Mouse (Mus musculus) brown adipose tissue, adult 24 weeks (tissue): ENCODE results near the gene Kcnk5. TPM values are rescaled to one million over a fixed set of nuclear protein-coding genes. Genes with fewer than 3 reads are reported as not detected.

Source experiments
- H3K27ac ChIP-seq: fragments of 200-500 bp; replicated peaks from 2 replicates; pipeline ENCODE4 v1.5.1; 2012; ENCODE audit warnings: low read depth, mild to moderate bottlenecking, low read length
- H3K4me1 ChIP-seq: fragments of 200-500 bp; 2 replicates; pipeline ENCODE4 v1.6.1; 2012; ENCODE audit warnings: low read length, mixed read lengths; ENCODE audit not compliant: control insufficient read depth, insufficient read depth, insufficient read length
- H3K4me3 ChIP-seq: fragments of 200-500 bp; 2 replicates; pipeline ENCODE4 v1.5.1; 2012; ENCODE audit warnings: low read depth, mild to moderate bottlenecking, low read length, moderate library complexity; ENCODE audit not compliant: insufficient read depth
- polyA plus RNA-seq: library from polyadenylated mRNA; stranded (reverse); fragments of >200 nt; gene quantifications from 2 replicates; pipeline ENCODE4 v1.2.4, GENCODE M21; 2012; ENCODE audit not compliant: missing spikeins, insufficient read depth, insufficient read length

Kcnk5 gene
- polyA plus RNA-seq, 1 experiment: 0.59 TPM

DNA sequence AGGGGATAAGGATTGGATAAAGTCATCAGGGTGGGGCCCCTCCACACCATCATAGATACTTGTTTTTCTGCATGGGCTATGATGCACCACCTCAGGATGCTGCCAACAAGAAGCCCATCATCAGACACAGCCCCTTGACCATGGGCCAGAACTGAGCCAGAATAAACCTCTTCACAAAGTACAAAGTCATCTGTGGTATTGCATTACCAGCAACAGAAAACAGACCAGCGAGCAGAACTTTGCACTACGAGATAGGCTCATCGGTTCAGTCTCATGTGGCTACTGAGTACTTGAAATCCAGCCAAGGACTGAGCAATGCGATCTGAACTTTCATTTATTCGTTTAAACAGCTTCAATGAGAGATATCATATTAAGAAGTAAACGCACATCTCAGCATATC lies 18.9 kb downstream of the Kcnk5 start:
- Histone ChIP-seq H3K27ac (no peak overlapping the region), H3K4me1 (peaks cover 4% of the 10 kb centered on the region; the same call in 1 of the 2 replicates), H3K4me3 (no peak overlapping the region)

- Histone ChIP-seq H3K4me3 (no peak overlapping the region), H3K27ac (no peak overlapping the region), H3K4me1 (peaks cover 9% of the 10 kb centered on the region; the same call in 1 of the 2 replicates)
Observed at GRCm38 (mm10) chr14:20158727-20159681, 22.6 kb downstream of the Kcnk5 start.

GRCm38 (mm10) chr14:20157595-20157994 lies 24.0 kb downstream of the Kcnk5 start:
- Histone ChIP-seq H3K4me1 (peaks cover 9% of the 10 kb centered on the region; the same call in 1 of the 2 replicates), H3K27ac (no peak overlapping the region), H3K4me3 (no peak overlapping the region)

DNA sequence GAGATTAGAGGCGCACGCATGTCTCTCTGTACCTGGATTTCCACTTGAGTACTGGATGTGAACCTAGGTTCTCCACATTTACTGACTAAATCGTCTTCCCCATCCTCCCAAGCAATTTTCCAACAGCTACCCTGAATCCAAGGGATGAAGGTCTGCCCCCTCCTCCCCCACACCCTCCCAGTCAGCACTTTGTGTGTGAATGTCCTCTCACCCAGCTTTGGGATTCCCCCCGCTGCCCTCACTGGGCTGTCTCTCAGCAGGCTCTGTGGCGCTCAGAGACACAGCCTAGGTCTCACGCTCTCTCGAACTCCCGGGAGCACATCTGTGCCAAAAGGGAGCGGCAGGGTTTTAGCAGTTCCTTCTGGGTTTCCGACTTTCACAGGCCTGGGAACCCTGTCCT lies 25.9 kb downstream of the Kcnk5 start:
- H3K27ac ChIP-seq: no peak overlapping the region
- peaks cover 9% of the 10 kb centered on the region; the same call in 1 of the 2 replicates for H3K4me1 ChIP-seq

DNA sequence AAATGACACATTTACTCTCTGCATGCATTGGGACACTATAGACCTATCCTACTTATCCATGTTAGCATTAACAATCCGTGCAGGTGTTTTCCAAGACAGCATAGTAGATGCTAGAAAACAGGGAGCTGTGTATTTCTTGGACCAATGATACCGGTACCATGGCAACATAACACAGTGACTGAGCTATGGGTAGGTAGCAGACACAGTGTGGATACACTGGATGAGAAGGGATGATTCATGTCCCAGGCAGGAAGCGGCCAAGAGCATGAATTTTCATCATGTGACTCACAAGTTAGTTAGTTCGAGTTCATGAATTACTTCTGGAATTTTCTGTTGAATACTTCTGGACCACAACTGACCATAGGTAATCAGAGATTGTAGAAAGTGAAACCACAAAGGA lies 26.7 kb downstream of the Kcnk5 start:
- Histone ChIP-seq H3K4me1 (peaks cover 9% of the 10 kb centered on the region; the same call in 1 of the 2 replicates), H3K4me3 (no peak overlapping the region), H3K27ac (no peak overlapping the region)

More for the DNA sequence above, 25.9 kb downstream of the Kcnk5 start:
- no peak overlapping the region for H3K4me3 ChIP-seq

- Histone ChIP-seq H3K27ac (no peak overlapping the region), H3K4me3 (no peak overlapping the region), H3K4me1 (peaks cover 5% of the 10 kb centered on the region; the same call in 1 of the 2 replicates)
Observed at GRCm38 (mm10) chr14:20154245-20154644, 27.4 kb downstream of the Kcnk5 start.

DNA sequence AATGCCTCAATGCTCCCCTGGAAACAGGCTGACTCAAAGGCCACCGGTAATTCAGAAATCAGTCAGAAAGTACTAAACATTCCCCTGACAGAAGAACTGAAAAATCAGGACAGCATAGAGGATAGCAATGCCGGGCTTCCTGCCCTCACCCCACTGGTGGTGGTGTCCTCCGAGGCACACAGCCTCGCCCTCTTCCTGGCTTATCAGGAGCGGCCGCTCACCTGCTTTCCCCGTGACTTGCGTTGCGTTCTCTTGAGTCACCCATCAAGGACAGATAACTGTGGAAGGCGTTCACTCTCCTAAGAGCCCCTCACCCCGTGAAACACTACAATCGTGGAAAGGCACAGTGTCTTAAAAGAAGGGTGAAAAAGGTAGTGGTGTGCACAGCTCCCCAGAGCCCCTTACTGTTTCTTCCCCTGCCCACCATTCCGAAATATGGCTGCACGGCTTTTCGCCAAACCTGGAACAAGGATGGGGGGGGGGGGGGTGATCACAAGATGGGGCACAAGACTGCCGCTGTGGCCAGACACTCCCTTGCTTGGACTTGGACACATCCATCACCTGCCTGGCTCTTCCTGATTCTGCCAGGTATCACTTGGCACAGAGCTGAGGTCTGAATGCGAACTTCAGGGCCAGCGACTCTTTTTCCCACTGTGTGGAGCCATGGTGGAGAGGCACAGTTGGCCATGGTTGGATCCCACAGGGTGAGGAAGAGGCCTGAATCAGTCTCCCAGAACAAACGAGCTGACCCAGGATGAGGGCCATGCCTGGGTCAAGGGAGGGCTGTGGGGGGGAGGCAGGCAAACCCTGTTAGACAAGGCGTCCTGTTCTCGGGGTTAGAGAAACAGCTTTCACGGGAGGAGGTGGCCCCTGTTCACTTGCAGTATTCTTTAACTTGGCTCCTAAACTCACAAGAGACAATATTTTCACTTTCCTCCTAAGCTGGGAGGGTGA lies 32.2 kb downstream of the Kcnk5 start:
- H3K4me3 ChIP-seq: no peak overlapping the region
- H3K27ac ChIP-seq: no peak overlapping the region
- H3K4me1 ChIP-seq: no peaks in the 10 kb centered on the region

GRCm38 (mm10) chr14:20148514-20148913 lies 33.1 kb downstream of the Kcnk5 start:
- no peak overlapping the region for H3K4me3 ChIP-seq
- no peak overlapping the region for H3K27ac ChIP-seq
- no peaks in the 10 kb centered on the region for H3K4me1 ChIP-seq

DNA sequence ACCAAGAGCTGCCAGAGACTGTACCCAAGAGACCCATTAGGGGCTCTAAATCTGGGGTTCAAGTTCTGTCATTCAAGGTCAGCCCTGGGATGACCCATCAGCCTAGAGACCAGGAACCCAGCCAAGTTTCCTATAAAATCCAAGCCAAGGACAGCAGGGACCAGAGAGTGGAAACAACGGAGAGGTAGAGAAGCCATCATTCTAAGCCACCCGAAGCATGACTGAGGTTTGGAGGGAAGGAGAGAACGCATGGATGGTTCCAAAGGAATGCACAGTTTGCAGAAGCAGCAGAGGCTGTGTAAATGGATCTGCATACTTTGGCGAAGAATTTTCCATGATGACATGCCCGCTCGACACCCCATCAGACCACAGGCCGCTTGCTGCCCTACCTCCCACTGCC lies 33.8 kb downstream of the Kcnk5 start:
- Histone ChIP-seq H3K4me1 (no peaks in the 10 kb centered on the region), H3K4me3 (no peak overlapping the region), H3K27ac (no peak overlapping the region)

DNA sequence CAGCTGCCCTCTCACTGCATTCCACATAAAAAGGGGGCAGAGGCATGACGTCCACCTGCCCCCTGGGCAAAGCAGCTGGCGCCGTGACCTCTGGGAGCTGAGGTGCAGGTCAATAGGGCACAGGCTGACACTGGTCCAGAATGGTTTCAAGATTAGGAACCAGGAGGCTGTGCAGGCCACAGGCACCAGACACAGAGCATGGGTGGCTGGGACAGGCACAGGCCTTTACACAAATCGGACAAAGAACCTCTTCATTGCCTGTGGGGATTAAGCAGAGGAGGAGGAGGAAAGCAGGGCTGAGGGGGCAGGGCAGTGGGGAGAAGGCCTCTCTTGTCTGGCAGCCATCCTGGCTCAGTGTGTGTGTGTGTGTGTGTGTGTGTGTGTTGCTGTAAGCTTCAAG lies 37.5 kb downstream of the Kcnk5 start:
- H3K4me3 ChIP-seq: no peak overlapping the region
- no peaks in the 10 kb centered on the region for H3K4me1 ChIP-seq

DNA sequence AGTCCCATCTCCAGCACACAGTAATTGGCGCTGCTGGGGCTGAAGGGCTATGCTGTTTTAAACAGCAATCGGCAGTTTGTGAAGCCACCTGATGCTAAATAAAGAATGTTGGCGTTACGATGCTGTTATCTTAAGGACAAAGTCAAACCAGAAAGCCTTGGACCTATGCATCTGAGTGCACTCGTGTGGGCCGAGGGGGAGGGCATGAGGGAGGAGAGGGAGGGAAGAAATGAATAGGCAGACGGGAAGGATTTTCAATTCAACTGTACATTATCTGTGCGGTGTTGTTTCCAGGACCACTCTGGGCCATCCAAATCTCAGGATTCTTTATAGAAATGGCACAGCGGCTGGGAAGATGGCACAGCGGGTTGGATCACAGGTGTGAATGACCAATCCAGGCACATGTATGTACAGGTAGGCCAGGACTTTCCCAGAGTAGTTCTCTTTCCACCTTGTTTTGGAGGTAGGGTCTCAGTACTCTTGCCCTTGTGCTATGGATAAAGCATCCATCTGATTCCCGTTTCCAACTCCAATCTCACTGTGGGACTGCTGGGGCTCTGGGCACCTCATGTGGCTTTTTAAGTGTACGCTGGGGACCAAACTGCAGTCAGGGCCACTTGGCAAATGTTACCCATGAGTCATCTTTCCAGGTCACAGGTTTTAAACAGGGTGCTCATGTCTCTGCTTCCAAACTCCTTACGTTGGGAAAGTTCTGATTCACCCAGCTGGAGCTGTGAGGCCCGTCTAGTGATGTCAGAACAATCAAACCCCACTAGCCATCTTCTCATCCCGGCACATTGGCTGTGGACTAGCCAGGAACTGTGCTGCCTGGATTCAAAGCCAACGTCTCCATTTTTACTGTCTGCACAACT lies 42.9 kb downstream of the Kcnk5 start, which contains the start of gene Saysd1:
Gene Saysd1, minus strand, starts transcription at position 51 of the 872 bp plus-strand sequence.
- H3K4me3 ChIP-seq: no peak within 1 kb of the TSS
- no peaks in the 10 kb centered on the region for H3K4me1 ChIP-seq
- H3K27ac ChIP-seq: no peak within 1 kb of the TSS

More for the DNA sequence above, 37.5 kb downstream of the Kcnk5 start:
- H3K27ac ChIP-seq: no peak overlapping the region

DNA sequence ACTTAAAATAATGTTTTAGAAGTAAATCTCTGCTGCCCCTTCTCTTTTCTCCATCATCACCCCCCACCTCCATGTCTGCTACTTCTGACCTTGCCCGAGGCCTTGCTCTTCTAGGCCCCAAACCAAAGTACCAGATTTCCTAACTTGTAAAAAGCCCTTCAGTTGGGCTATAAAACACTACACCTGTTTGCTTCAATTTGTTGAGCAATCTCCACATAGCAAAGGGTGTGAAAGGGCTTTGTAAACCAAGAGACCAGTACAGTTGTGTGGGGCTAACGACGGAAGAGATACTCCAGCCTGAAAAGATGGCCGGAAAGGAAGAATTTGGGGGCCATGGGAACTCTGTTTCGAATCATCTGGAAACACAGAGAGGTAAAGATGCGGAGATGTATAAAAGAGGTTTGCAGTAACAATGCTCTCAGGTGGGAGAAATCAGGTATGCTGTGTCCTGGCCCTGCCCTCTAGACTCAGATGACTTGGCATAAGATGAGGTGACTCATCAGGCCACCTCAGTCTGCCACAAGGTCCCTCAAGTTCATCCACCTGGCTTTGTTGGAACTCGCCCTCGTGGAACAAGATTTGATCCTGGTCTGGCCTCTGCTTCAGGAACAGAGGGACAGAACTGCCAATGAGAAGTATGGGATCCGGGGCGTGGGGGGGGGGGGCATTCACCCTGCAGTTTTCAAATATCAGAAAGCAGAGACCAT lies 46.5 kb downstream of the Kcnk5 start:
- Histone ChIP-seq H3K4me1 (no peaks in the 10 kb centered on the region), H3K27ac (no peak overlapping the region), H3K4me3 (no peak overlapping the region)

DNA sequence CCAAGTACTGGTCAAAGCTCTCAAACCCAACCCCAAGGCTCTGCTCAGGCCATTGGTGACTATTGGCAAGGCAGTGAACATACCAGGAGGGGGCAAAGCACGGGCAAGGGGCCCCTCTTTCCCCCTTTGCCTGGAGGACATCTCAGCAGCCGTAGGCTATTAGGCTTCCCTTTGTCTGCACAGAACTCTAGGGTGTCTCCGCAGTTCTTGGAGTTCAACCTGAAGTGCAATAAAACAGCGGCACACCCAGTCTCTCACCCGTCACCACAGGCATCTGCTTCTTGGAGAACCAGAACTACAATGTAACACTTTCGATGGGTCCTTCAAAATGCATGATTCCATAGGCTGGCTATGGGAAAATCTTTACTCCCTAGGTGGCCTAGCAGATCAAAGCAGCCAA lies 53.4 kb downstream of the Kcnk5 start:
- no peaks in the 10 kb centered on the region for H3K4me1 ChIP-seq
- no peak overlapping the region for H3K27ac ChIP-seq
- H3K4me3 ChIP-seq: no peak overlapping the region
